Mouse (Mus musculus): Measurements from ENCODE around the gene Gm11213. TPM values are rescaled to one million over a fixed set of nuclear protein-coding genes. Genes with fewer than 3 reads are reported as not detected.

Gm11213 gene
- polyA plus RNA-seq (2017; shearing (Covaris generic)), result not detected

GRCm38 (mm10) chr4:63604945-63605344 is at the start of gene Gm11213:
TSS of gene Gm11213 (minus strand) at chr4:63605261.

GRCm38 (mm10) chr4:63622378-63622835 is 17.3 kb upstream of the Gm11213 start, which contains the start of gene Tex48:
TSS of gene Tex48 (minus strand) at chr4:63622428.

GRCm38 (mm10) chr4:63558407-63559081 is 46.5 kb downstream of the Gm11213 start, which contains the start of gene Tmem268:
TSS of gene Tmem268 (plus strand) at chr4:63558781.

Other genes starting within 250 kb of the Gm11213 start
- under 1 TPM; 0.41 to 0.50 TPM for gene Orm3, start 249.1 kb downstream of the Gm11213 start, polyA plus RNA-seq (2017; shearing (Covaris generic))
- gene Orm2, start 242.8 kb downstream of the Gm11213 start, polyA plus RNA-seq (2017; shearing (Covaris generic)), result under 1 TPM in 1 of 2 experiments, not detected in 1; 0.61 TPM
- gene Akna, start 201.9 kb downstream of the Gm11213 start, polyA plus RNA-seq (2017; shearing (Covaris generic)), result 100 to 1,000 TPM; 370 to 465 TPM
- 10 to 100 TPM in 1 of 2 experiments, 1 to 10 TPM in 1; 9.2 to 13.3 TPM for gene Whrn, start 109.3 kb downstream of the Gm11213 start, polyA plus RNA-seq (2017; shearing (Covaris generic))
- gene Atp6v1g1, start 60.5 kb downstream of the Gm11213 start, polyA plus RNA-seq (2017; shearing (Covaris generic)), result 100 to 1,000 TPM; 138 to 142 TPM
- gene Tmem268, start 46.5 kb downstream of the Gm11213 start, polyA plus RNA-seq (2017; shearing (Covaris generic)), result 10 to 100 TPM; 27.3 to 32.4 TPM
- gene Tex48, start 17.2 kb upstream of the Gm11213 start, polyA plus RNA-seq (2017; shearing (Covaris generic)), result not detected
- under 1 TPM; 0.33 to 0.40 TPM for gene Gm11214, start 58.1 kb upstream of the Gm11213 start, polyA plus RNA-seq (2017; shearing (Covaris generic))
- gene Tnfsf15, start 139.9 kb upstream of the Gm11213 start, polyA plus RNA-seq (2017; shearing (Covaris generic)), result 1 to 10 TPM in 1 of 2 experiments, under 1 TPM in 1; 0.25 to 3.0 TPM

Data from inflammation-experienced regulatory T-cells (primary cell).